Mouse (Mus musculus): ENCODE results near the gene Olfr237-ps1. TPM values are rescaled to one million over a fixed set of nuclear protein-coding genes. Genes with fewer than 3 reads are reported as not detected.

Gene Olfr237-ps1
- polyA plus RNA-seq, 1 experiment from 2014 or later: not detected

DNA sequence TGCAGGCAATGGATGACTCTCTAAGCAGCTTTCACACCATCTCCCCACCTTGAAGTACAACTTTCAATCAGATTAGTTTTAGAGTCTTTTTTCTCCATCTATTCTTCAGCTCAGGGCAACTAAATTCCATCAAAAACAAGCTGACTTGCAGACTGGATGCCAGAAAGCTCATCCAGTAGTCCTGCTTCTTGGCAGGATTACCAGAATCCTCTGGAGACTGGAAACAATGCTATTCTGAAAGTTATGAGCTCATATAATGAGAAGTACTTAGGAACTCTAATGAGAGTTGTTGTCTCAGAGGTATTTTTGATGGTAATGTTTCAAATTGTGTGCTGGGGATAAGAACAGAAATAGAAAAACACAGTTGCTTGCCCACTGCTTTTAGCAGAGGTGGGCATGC, 50.4 kb downstream of the Olfr237-ps1 start, which contains the start of gene Olfr435:
TSS of gene Olfr435 (plus strand) at position 366 of the 400 bp plus-strand sequence.
- Histone ChIP-seq H3K9me3 (replicated peaks; ENCODE audit: control insufficient read depth, low read length, poor library complexity, severe bottlenecking) (no peaks in the 10 kb centered on the region), H3K4me1 (ENCODE audit: control insufficient read depth, insufficient read depth, low read length) (no peaks in the 10 kb centered on the region), H3K27me3 (ENCODE audit: control insufficient read depth, insufficient read depth, low read depth, low read length) (no peaks in the 10 kb centered on the region), H3K36me3 (ENCODE audit: control insufficient read depth, insufficient read depth, low read length) (no peaks in the 10 kb centered on the region), H3K27ac (ENCODE audit: low read length) (no peak within 1 kb of the TSS), H3K9ac (ENCODE audit: low read depth, low read length) (no peak within 1 kb of the TSS), H3K4me2 (ENCODE audit: low read length) (no peak within 1 kb of the TSS), H3K4me3 (ENCODE audit: low read depth, low read length) (no peak within 1 kb of the TSS)
- ATAC-seq: no peak

GRCm38 (mm10) chr6:43198094-43198493, 51.7 kb downstream of the Olfr237-ps1 start:
- no peaks in the 10 kb centered on the region for H3K9me3 ChIP-seq (replicated peaks; ENCODE audit: control insufficient read depth, low read length, poor library complexity, severe bottlenecking)
- no peak for ATAC-seq
- H3K27me3 ChIP-seq (ENCODE audit: control insufficient read depth, insufficient read depth, low read depth, low read length): no peaks in the 10 kb centered on the region
- H3K9ac ChIP-seq (ENCODE audit: low read depth, low read length): no peak overlapping the region
- H3K36me3 ChIP-seq (ENCODE audit: control insufficient read depth, insufficient read depth, low read length): no peaks in the 10 kb centered on the region
- no peak overlapping the region for H3K4me3 ChIP-seq (ENCODE audit: low read depth, low read length)
- 79% methylated on average over 3 of the region's 3 CpGs for WGBS
- H3K27ac ChIP-seq (ENCODE audit: low read length): no peak overlapping the region
- no peaks in the 10 kb centered on the region for H3K4me1 ChIP-seq (ENCODE audit: control insufficient read depth, insufficient read depth, low read length)
- no peak overlapping the region for H3K4me2 ChIP-seq (ENCODE audit: low read length)

GRCm38 (mm10) chr6:43202786-43203185, 56.4 kb downstream of the Olfr237-ps1 start:
- Histone ChIP-seq H3K27me3 (ENCODE audit: control insufficient read depth, insufficient read depth, low read depth, low read length) (no peaks in the 10 kb centered on the region), H3K4me3 (ENCODE audit: low read depth, low read length) (no peak overlapping the region), H3K4me1 (ENCODE audit: control insufficient read depth, insufficient read depth, low read length) (no peaks in the 10 kb centered on the region), H3K9ac (ENCODE audit: low read depth, low read length) (no peak overlapping the region), H3K27ac (ENCODE audit: low read length) (no peak overlapping the region), H3K36me3 (ENCODE audit: control insufficient read depth, insufficient read depth, low read length) (no peaks in the 10 kb centered on the region), H3K4me2 (ENCODE audit: low read length) (no peak overlapping the region), H3K9me3 (replicated peaks; ENCODE audit: control insufficient read depth, low read length, poor library complexity, severe bottlenecking) (no peaks in the 10 kb centered on the region)
- ATAC-seq: no peak

- H3K4me3 ChIP-seq (ENCODE audit: low read depth, low read length): no peak overlapping the region
- H3K4me1 ChIP-seq (ENCODE audit: control insufficient read depth, insufficient read depth, low read length): no peaks in the 10 kb centered on the region
- WGBS: 33% methylated on average over 2 of the region's 2 CpGs
- H3K9ac ChIP-seq (ENCODE audit: low read depth, low read length): no peak overlapping the region
- H3K27ac ChIP-seq (ENCODE audit: low read length): no peak overlapping the region
- no peaks in the 10 kb centered on the region for H3K27me3 ChIP-seq (ENCODE audit: control insufficient read depth, insufficient read depth, low read depth, low read length)
- ATAC-seq: no peak
- H3K4me2 ChIP-seq (ENCODE audit: low read length): no peak overlapping the region
- H3K36me3 ChIP-seq (ENCODE audit: control insufficient read depth, insufficient read depth, low read length): no peaks in the 10 kb centered on the region
- no peaks in the 10 kb centered on the region for H3K9me3 ChIP-seq (replicated peaks; ENCODE audit: control insufficient read depth, low read length, poor library complexity, severe bottlenecking)
These were observed 59.0 kb downstream of the Olfr237-ps1 start for GRCm38 (mm10) chr6:43205355-43205754.

Other genes with a start within 250 kb of the Olfr237-ps1 start
- gene Olfr447, start 237.7 kb upstream of the Olfr237-ps1 start, polyA plus RNA-seq (2015; fragmentation: Nextera tagmentation; extraction: Ambion mirVana): not detected in 2 replicates
- gene Olfr446, start 225.2 kb upstream of the Olfr237-ps1 start, polyA plus RNA-seq (2015; fragmentation: Nextera tagmentation; extraction: Ambion mirVana): not detected in 2 replicates
- gene Olfr444, start 197.5 kb upstream of the Olfr237-ps1 start, polyA plus RNA-seq (2015; fragmentation: Nextera tagmentation; extraction: Ambion mirVana): not detected in 2 replicates
- gene Olfr441, start 40.2 kb upstream of the Olfr237-ps1 start, polyA plus RNA-seq (2015; fragmentation: Nextera tagmentation; extraction: Ambion mirVana): not detected in 2 replicates
- 0.06 TPM in 1 of 2 replicates, not detected in the other for gene Olfr437, start 16.7 kb downstream of the Olfr237-ps1 start, polyA plus RNA-seq (2015; fragmentation: Nextera tagmentation; extraction: Ambion mirVana)
- not detected in 2 replicates for gene Olfr13, start 25.6 kb downstream of the Olfr237-ps1 start, polyA plus RNA-seq (2015; fragmentation: Nextera tagmentation; extraction: Ambion mirVana)
- gene Olfr435, start 50.6 kb downstream of the Olfr237-ps1 start, polyA plus RNA-seq (2015; fragmentation: Nextera tagmentation; extraction: Ambion mirVana): not detected in 2 replicates
- not detected in 2 replicates for gene Olfr434, start 66.5 kb downstream of the Olfr237-ps1 start, polyA plus RNA-seq (2015; fragmentation: Nextera tagmentation; extraction: Ambion mirVana)
- gene Olfr47, start 85.0 kb downstream of the Olfr237-ps1 start, polyA plus RNA-seq (2015; fragmentation: Nextera tagmentation; extraction: Ambion mirVana): not detected in 2 replicates
- 2.4 and 2.5 TPM in 2 replicates for gene Arhgef5, start 119.0 kb downstream of the Olfr237-ps1 start, polyA plus RNA-seq (2015; fragmentation: Nextera tagmentation; extraction: Ambion mirVana)
- not detected in 2 replicates for gene Nobox, start 163.0 kb downstream of the Olfr237-ps1 start, polyA plus RNA-seq (2015; fragmentation: Nextera tagmentation; extraction: Ambion mirVana)